Comparison of ENCODE assay signal across 20 mouse cellular contexts in the genomic region with DNA sequence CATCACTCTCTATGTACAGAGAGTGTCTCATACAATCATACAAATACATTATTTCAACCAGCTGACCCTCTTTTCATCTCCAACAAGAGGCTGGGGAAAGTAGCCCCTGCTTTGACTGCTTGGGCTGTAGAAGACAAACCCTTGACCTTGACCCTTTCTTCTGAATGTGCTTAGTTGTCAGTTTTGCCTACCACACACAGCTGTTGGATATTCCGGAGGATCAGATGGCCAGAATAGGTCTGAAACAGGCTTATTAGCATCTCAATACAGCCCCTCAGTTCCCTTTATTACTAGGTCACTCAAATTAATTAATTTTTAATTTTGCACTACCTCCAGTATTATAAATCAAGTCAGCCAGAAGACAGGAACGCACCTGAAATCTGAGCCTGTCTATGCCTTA.
DNase-seq lines count a peak whose midpoint lies in the region; ATAC-seq lines count a peak whose summit lies in the region.
"Had no signal": no experiment of that assay in that cellular context is flagged by ENCODE, and none has a peak within 500 bp of the region (broad histone marks: within the 10 kb centered on the region; RNA-seq: fewer than 3 reads in every experiment).

No protein-coding gene starts in this region.

- H3K4me2 ChIP-seq in midbrain, embryonic 12.5 days (replicated peaks) = no peak overlapping the region
- H3K4me2 ChIP-seq in midbrain, embryonic 15.5 days = no peak overlapping the region
- no peak overlapping the region for H3K4me2 ChIP-seq in forebrain, embryonic 13.5 days
- H3K4me2 ChIP-seq in hindbrain, embryonic 14.5 days (replicated peaks) = no peak overlapping the region
- H3K4me2 ChIP-seq: embryonic facial prominence, embryonic 15.5 days; limb, embryonic 12.5 days; liver, embryonic 13.5 days; lung, embryonic 15.5 days had no signal

- peak; percentile 81 for ATAC-seq in midbrain, embryonic 12.5 days (ENCODE audit: low FRiP score, low read depth)
- ATAC-seq in midbrain, embryonic 15.5 days (replicated peaks) = no peak
- peak; percentile 58 for ATAC-seq in forebrain, embryonic 13.5 days
- ATAC-seq in hindbrain, embryonic 14.5 days (ENCODE audit: low FRiP score) = peak; percentile 66; the same call in 1 of the 2 replicates

- peaks cover 10% of the 10 kb centered on the region for H3K4me1 ChIP-seq in midbrain, embryonic 12.5 days
- H3K4me1 ChIP-seq in midbrain, embryonic 15.5 days = peaks cover 12% of the 10 kb centered on the region
- H3K4me1 ChIP-seq in forebrain, embryonic 13.5 days = peaks cover 33% of the 10 kb centered on the region
- peaks cover 8% of the 10 kb centered on the region; the same call in 1 of the 2 replicates for H3K4me1 ChIP-seq in hindbrain, embryonic 14.5 days (replicated peaks; ENCODE audit: control insufficient read depth, insufficient read depth, low read length)
- H3K4me1 ChIP-seq: embryonic facial prominence, embryonic 15.5 days; limb, embryonic 12.5 days; liver, embryonic 13.5 days; lung, embryonic 15.5 days had no signal

- no peaks in the 10 kb centered on the region for H3K27me3 ChIP-seq in midbrain, embryonic 12.5 days
- no peaks in the 10 kb centered on the region for H3K27me3 ChIP-seq in midbrain, embryonic 15.5 days (replicated peaks)
- H3K27me3 ChIP-seq in forebrain, embryonic 13.5 days = no peaks in the 10 kb centered on the region
- no peaks in the 10 kb centered on the region for H3K27me3 ChIP-seq in hindbrain, embryonic 14.5 days (ENCODE audit: control insufficient read depth, insufficient read depth, low read length)
- H3K27me3 ChIP-seq: embryonic facial prominence, embryonic 15.5 days; limb, embryonic 12.5 days; liver, embryonic 13.5 days; lung, embryonic 15.5 days had no signal

- H3K9me3 ChIP-seq in midbrain, embryonic 12.5 days = no peaks in the 10 kb centered on the region
- H3K9me3 ChIP-seq in midbrain, embryonic 15.5 days = no peaks in the 10 kb centered on the region
- H3K9me3 ChIP-seq in forebrain, embryonic 13.5 days (replicated peaks) = no peaks in the 10 kb centered on the region
- H3K9me3 ChIP-seq in hindbrain, embryonic 14.5 days (ENCODE audit: control insufficient read depth, low read length) = no peaks in the 10 kb centered on the region
- H3K9me3 ChIP-seq: embryonic facial prominence, embryonic 15.5 days; G1E; limb, embryonic 12.5 days; lung, embryonic 15.5 days had no signal

- DNase-seq in hindbrain, embryonic 14.5 days (ENCODE audit: low spot score) = no peak
- peak; percentile 28 for DNase-seq in retina, postnatal 1 day
- no peak for DNase-seq in heart, postnatal 25 days (ENCODE audit: low spot score)
- no peak for DNase-seq in layer of hippocampus, postnatal 36 days
- DNase-seq: cerebellum, postnatal 36 days; heart, adult 11 months; kidney, adult 18-20 months; kidney, postnatal 10 days; liver, embryonic 13.5 days; right cerebral cortex, postnatal 4 days; thymus, postnatal 25 days had no signal

- no peaks in the 10 kb centered on the region for H3K36me3 ChIP-seq in midbrain, embryonic 12.5 days
- H3K36me3 ChIP-seq in midbrain, embryonic 15.5 days (replicated peaks) = no peaks in the 10 kb centered on the region
- no peaks in the 10 kb centered on the region for H3K36me3 ChIP-seq in forebrain, embryonic 13.5 days (ENCODE audit: poor library complexity, severe bottlenecking)
- no peaks in the 10 kb centered on the region for H3K36me3 ChIP-seq in hindbrain, embryonic 14.5 days (replicated peaks; ENCODE audit: control insufficient read depth, insufficient read depth)
- H3K36me3 ChIP-seq: embryonic facial prominence, embryonic 15.5 days; G1E; limb, embryonic 12.5 days; liver, embryonic 13.5 days; lung, embryonic 15.5 days had no signal

- no peak overlapping the region for H3K4me3 ChIP-seq in midbrain, embryonic 12.5 days
- H3K4me3 ChIP-seq in midbrain, embryonic 15.5 days = no peak overlapping the region
- H3K4me3 ChIP-seq in forebrain, embryonic 13.5 days = no peak overlapping the region
- no peak overlapping the region for H3K4me3 ChIP-seq in hindbrain, embryonic 14.5 days (replicated peaks; ENCODE audit: low read length)
- H3K4me3 ChIP-seq: embryonic facial prominence, embryonic 15.5 days; layer of hippocampus, adult 2 months; left cerebral cortex, adult 2 months; limb, embryonic 12.5 days; liver, embryonic 13.5 days; lung, embryonic 15.5 days had no signal

- no peak overlapping the region for H3K9ac ChIP-seq in midbrain, embryonic 12.5 days (replicated peaks)
- H3K9ac ChIP-seq in midbrain, embryonic 15.5 days = no peak overlapping the region
- H3K9ac ChIP-seq in forebrain, embryonic 13.5 days = no peak overlapping the region
- no peak overlapping the region for H3K9ac ChIP-seq in hindbrain, embryonic 14.5 days
- H3K9ac ChIP-seq: embryonic facial prominence, embryonic 15.5 days; limb, embryonic 12.5 days; liver, embryonic 13.5 days; lung, embryonic 15.5 days had no signal

- WGBS in midbrain, embryonic 12.5 days = 17% methylated on average over 2 of the region's 2 CpGs
- 21% methylated on average over 2 of the region's 2 CpGs for WGBS in midbrain, embryonic 15.5 days
- WGBS in forebrain, embryonic 13.5 days = 3% methylated on average over 2 of the region's 2 CpGs
- 17% methylated on average over 2 of the region's 2 CpGs for WGBS in hindbrain, embryonic 14.5 days

- H3K27ac ChIP-seq in midbrain, embryonic 12.5 days (replicated peaks) = 0 out of 2 replicates have a peak overlapping the region, but pooled peaks have one; percentile 22
- no peak overlapping the region for H3K27ac ChIP-seq in midbrain, embryonic 15.5 days
- H3K27ac ChIP-seq in forebrain, embryonic 13.5 days = peak overlapping the region; percentile 59
- H3K27ac ChIP-seq in hindbrain, embryonic 14.5 days = peak overlapping the region; percentile 10; the same call in 1 of the 2 replicates
- H3K27ac ChIP-seq: embryonic facial prominence, embryonic 15.5 days; layer of hippocampus, adult 2 months; left cerebral cortex, adult 2 months; limb, embryonic 12.5 days; liver, embryonic 13.5 days; lung, embryonic 15.5 days had no signal

- intact Hi-C loops in heart, postnatal 25 days (cut with DNase I) = no loop called here
